Mouse (Mus musculus): ENCODE data around the gene Amer3.

- TF ChIP-seq MAX (IDR thresholded peaks at IDR 0.05), result no peak
- TF ChIP-seq CTCF (IDR thresholded peaks at IDR 0.05; ENCODE audit: control insufficient read depth, insufficient read depth, insufficient read length), result no peak
- no peak for TF ChIP-seq USF1 (IDR thresholded peaks at IDR 0.05; ENCODE audit: low read depth)
- TF ChIP-seq MYOD1 (IDR thresholded peaks at IDR 0.05; ENCODE audit: control insufficient read depth, insufficient read length, low read depth), result no peak
- no peak for TF ChIP-seq CEBPB (IDR thresholded peaks at IDR 0.05; ENCODE audit: low read depth)
- TF ChIP-seq MYOG (IDR thresholded peaks at IDR 0.05; ENCODE audit: control insufficient read depth, extremely low read depth, insufficient read length), result no peak
- TF ChIP-seq FOSL1 (IDR thresholded peaks at IDR 0.05; ENCODE audit: insufficient read depth, low read length, poor library complexity, severe bottlenecking), result no peak
These were observed 20.5 kb downstream of the Amer3 start for GRCm38 (mm10) chr1:34600000-34600399.

Measured in C2C12 (cell line).